Mouse (Mus musculus) cerebellum, postnatal 14 days (tissue): ENCODE data around the gene Irf4.

Experiments
- DNase-seq, 2 experiments: peaks; one replicate each; pipeline ENCODE4 v3.0.0; 2021; ENCODE audit warnings: mixed read lengths in 2 of 2

Gene Irf4

DNA sequence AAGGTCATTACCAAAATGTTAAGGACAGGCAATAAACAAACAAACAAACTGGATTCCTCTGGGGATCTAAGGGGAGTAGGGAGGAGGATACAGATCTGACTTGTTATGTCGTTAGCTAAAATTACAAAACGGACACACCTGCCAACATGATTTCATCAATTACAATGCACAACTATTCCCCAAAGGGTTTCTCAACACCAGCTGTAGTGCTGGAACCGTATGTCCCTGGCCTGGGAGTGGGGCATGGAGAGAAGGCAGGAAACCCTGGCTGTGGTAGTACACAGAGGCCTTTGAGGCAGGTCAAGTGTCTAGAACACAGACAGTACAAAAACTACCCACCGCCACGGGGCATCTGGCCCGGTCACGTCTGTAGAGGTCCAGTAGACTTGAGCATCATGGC, 60.2 kb downstream of the Irf4 start:
- no peak for DNase-seq

DNA sequence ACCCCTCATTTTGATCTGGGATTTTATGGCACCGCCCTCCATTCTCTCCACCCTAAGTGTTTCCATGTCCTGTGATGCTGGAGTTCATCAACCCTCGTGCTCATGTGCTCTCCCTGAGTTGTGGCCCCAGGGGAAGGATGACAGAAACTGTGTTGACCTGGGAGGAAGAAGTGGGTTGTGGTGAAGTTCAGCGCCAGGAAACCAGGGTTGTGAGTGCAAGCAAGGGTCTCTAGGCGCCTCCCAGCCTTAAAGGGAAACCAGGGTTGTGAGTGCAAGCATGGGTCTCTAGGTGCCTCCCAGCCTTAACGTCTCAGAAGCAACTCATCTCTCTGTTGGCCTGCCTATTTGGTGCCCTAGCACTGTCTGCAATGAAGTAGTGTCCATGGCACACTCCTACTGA, 64.4 kb downstream of the Irf4 start:
- DNase-seq, result no peak

DNA sequence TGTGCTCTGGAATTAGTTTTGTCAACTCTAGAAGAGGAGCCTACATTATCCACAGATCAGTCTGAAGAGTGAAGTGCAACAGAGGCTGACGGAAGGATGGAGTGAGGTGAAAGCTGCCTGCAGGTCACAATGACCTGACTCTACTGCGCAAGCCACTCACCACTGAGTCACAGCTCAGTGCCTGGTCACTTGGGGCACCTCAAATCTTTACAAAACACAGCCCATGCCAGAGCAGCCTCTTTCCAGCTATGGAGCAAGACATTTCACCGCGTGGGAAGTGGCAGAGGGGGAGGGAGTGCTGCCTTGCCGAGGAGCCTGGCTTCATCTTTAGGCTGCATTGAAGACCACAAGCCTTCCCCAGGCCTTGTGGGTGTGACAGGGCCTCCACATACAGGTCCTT, 65.2 kb downstream of the Irf4 start:
- no peak for DNase-seq
